Mouse (Mus musculus) thymus, adult 2 months (tissue): ENCODE results near the gene Rrn3.

Source experiments
- CTCF ChIP-seq: fragments of 200-500 bp; IDR thresholded peaks from 2 replicates; pipeline ENCODE4 v1.5.1; 2012; ENCODE audit warnings: mild to moderate bottlenecking, control low read depth, low read length, moderate library complexity, borderline replicate concordance; ENCODE audit not compliant: control insufficient read depth, poor library complexity, insufficient read depth; ENCODE audit errors: extremely low read depth
- POLR2A ChIP-seq: fragments of 200-500 bp; IDR thresholded peaks from 2 replicates; pipeline ENCODE4 v1.6.1; 2012; ENCODE audit warnings: mild to moderate bottlenecking, low read length, control low read depth, moderate library complexity; ENCODE audit not compliant: control insufficient read depth, poor library complexity, insufficient read depth; ENCODE audit errors: extremely low read depth

- TF ChIP-seq POLR2A (no peak), CTCF (no peak)
Measured at GRCm38 (mm10) chr16:13804666-13805065, 24.2 kb downstream of the Rrn3 start.
